Mouse (Mus musculus) kidney, postnatal 10 days (tissue): ENCODE measurements at regions not wholly inside any gene's neighbourhood (a gene's known extent, or its start where the extent isn't known, plus 50 kb on each side); places are given as distances from the start of the nearest gene placed in this dataset.

Experiments
- DNase-seq: peaks from one replicate; pipeline ENCODE4 v3.0.0; 2021; ENCODE audit warnings: mixed read lengths

GRCm38 (mm10) chr9:50395543-50395942 lies 50.8 kb upstream of the Rpl10-ps3 start:
- no peak for DNase-seq

DNA sequence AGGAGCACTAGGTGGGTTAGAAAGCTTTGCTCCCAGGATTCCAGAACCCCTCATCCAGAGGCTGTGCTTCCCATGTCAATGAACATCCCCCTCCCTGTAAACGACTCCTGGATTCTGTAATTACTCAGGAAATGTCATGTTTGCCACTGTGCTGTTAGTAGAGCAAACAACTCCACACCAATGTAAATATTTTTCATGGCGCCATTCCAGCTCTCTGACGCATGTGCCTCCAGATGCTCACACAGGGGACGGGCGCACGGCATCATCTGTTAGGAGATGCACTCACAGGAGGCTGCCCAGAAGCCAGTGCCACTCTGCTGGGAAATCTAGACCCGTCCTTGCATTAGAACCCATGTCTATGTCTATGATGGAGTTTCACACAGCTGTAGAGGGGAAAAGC lies 51.3 kb upstream of the Rpl10-ps3 start:
- peak; percentile 61 for DNase-seq

GRCm38 (mm10) chr9:50408396-50408795 lies 63.6 kb upstream of the Rpl10-ps3 start:
- no peak for DNase-seq

- no peak for DNase-seq
Measured at GRCm38 (mm10) chr9:50408845-50409244, 64.1 kb upstream of the Rpl10-ps3 start.

GRCm38 (mm10) chr9:50412986-50413385 lies 68.2 kb upstream of the Rpl10-ps3 start:
- DNase-seq: no peak

DNA sequence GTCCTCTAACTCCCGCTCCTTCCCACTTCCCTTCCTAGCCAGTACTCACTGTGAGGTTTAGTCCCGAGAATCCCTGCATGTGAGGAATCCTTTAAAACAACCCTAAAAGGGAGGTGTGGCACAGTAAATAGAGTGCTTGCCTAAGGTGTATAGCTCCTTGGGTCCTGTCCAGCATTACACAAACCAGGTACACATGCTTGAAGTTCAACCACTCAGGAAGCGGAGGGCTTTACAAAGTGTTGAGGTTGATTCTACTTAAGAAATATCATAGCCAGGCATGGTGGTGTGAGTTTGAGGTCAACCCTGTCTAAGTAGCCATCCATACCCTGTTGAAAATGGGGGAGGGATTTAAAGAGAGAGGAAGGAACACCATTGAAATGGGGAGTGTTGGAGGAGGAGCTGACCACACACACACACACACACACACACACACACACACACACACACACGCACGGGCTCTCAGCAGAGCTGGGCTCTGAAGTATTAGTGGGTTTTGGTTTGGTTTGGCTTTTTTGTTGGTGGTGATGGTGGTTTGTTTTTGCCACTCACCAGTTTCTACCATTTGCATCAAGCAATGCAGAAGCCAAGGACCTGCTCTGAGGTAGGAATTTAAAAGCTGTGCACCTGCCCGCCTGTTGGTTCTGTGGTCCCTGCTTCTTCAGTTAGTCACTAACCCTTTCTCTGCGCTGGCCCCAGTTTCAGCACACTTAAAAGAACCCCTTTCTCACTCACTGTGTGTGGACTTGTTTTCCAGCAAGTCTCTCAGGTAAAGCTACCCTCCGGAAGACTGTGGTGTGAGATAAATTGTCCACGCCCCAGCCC lies 69.0 kb upstream of the Rpl10-ps3 start:
- DNase-seq: no peak

GRCm38 (mm10) chr9:50414796-50415340 lies 70.1 kb upstream of the Rpl10-ps3 start:
- peak; percentile 82 for DNase-seq

- DNase-seq: no peak
Measured at GRCm38 (mm10) chr9:50416677-50417076, 71.9 kb upstream of the Rpl10-ps3 start.

DNA sequence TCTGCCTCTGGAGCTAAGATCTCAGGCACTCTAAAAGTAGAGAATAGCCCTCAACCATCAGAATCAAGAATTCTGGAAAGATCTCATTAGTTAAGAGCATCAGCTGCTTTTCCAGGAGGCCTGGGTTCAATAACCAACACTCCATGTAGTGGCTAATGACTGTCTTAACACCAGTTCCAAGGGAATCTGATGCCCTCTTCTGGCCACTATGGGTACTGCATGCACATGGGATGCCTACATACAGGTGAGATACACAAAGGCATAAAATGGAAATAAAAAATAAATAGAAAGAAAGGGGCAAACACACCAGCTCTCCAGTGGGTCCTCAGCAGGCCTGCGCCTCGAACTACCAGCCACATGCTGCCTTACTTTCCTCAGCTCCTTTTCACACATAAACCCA lies 73.3 kb upstream of the Plet1 start:
- peak; percentile 45 for DNase-seq

DNA sequence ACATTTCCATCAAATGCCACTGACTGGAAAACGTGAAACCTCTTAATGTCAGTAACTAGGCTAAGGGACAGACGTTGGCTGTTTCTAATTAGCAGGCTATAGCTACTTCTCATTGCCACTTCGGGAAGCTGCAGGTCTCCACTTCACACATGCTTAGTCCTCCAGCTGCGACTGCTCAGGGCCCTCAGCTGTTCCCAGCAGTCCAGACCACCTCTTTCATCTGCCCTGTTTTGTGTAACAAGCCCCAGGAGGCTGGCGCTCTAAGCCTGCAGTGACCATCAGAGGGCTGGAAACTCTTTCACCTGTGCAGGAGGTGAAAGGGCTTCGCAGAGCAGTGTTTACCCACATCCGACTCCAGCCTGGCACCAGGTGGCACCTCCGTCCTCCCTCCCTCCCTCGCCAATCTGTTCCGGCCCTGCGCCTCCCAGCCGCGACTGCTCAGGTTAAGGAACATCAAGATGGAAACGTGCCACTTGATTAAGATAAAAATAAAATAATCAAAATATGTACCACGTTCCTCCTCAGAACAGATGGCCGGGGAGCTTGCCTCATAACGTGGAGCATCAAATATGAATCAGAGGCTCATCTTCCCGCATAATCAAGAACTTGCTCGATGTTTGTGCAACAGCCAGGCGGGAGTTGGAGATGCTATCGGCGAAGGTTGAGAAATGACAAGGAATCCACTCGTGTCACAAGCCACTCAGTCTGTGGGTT lies 72.6 kb upstream of the Plet1 start:
- no peak for DNase-seq

DNA sequence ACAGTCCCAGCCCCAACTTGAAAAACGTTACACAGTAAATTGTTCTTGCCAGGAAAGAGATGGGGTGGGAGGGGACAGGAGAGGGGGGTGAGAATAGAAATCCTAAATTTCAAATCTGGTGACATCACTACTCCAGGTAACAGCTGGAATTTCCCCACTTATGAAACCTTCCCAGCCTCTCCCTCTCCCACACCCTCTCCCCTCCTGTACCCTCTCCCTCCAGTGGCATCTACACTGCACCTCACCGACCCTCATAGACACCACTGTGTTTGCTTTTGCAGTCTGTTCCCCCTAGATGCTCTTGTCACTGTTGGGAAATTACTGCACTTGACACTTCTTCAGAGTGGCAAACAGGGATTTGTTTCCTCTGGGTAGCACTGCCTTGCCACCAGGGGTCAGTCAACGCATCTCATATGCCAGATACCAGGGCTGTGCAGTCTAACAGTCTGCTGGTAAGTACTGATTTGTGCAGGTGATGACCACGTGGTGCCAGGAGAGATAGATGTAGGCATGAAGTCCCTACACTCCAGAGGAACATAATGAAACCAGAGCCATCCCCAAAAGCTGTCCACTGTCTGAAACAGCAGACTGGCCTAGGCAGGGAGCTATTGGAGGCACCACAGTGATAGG lies 68.3 kb upstream of the Plet1 start:
- peak; percentile 48 for DNase-seq

GRCm38 (mm10) chr9:50430147-50430546 lies 64.2 kb upstream of the Plet1 start:
- DNase-seq: no peak

GRCm38 (mm10) chr9:50433525-50433924 lies 60.8 kb upstream of the Plet1 start:
- DNase-seq: no peak

- DNase-seq: no peak
Measured at GRCm38 (mm10) chr9:50433978-50434377, 60.3 kb upstream of the Plet1 start.

DNA sequence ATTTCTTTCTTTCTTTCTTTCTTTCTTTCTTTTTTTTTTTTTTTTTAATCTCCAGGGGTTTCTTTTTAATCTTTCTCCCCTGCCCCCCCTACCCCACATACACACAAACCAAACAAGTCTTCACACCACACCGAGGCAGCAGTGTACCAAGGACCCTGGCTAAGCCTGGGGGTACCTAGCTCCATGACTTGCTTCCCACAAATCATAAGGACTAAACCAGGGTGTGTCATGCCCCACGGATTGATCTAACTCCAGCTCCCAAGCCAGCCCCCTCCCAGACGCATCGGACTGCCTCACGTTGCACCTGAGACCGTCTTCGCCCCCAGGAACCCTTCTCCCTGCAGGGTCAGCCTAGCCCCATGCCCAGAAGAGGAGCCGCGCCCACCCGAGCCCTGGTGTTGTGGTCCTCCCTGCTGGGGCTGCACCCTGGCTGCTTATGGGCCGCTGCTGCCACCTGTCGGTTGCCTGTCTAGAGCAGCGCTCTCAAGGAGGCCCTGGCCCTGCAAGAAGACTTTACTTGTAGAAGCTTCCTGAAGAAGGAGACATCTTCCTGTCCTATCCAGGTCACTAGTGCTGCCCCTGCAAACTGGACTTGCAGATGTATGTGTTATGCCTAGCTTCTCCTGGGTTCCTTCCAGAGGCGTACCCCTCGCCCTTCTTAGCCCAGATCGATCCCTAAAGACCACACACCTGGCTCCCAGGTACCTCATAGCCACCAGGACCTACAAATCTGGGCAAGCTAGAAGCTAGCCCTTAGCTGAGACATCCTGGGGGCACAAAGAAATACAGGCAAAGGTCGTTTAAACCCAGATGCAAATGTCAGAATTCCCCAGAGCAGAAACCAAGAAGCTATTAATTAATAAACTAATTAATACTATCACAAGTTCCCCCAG lies 56.2 kb upstream of the Plet1 start:
- DNase-seq: peak; percentile 94

DNA sequence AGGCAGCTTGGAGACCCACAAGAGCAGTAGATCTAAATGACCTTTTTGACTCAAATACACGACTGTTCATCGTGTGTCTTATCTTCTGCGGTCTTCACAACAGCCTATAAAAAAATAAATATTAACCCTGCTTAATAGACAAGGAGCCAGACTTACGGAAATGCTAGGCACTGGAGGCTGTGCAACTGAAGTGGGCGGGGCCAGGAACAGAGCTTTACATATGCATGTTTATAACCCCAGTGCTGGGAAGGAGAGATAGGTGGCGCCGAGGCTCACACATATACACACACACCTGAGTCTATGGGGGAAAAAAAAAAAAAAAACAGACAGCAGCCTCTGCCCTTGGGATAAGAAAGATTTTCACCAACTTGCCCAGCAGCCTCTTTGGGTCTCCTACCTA lies 55.6 kb upstream of the Plet1 start:
- peak; percentile 53 for DNase-seq

DNA sequence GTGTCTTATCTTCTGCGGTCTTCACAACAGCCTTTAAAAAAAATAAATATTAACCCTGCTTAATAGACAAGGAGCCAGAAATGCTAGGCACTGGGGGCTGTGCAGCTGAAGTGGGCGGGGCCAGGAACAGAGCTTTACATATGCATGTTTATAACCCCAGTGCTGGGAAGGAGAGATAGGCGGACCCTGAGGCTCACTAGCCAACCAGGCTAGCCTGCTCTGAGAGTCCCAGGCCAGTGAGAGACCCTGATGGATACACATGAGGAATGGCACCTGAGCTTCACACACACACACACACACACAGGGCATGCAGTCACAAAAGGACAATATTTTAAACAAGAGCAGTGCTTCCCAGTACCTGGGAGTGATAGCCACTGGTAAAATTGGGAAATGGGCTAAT lies 54.1 kb upstream of the Plet1 start:
- DNase-seq: no peak

DNA sequence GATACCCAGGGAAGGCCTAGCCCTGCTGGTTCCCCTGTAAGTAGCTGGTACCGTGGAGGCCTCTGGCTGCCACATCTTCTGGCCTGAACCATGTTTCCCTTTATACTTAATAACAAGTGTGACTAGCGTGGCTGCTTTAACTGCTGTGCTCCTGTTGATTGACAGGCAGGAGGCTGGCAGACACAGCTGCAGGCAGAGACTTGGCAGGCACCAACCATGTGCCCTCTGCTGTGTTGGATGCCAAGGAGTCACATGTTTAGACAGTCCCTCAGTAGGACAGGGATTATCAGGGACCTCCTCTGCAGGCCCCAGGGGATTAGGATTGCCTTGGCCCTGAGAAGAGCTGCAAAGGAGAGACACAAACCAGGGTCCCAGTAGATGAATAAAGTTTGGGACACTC lies 53.6 kb upstream of the Plet1 start:
- no peak for DNase-seq

- peak; percentile 76 for DNase-seq
Measured at GRCm38 (mm10) chr9:50443708-50444463, 50.4 kb upstream of the Plet1 start.
